Mouse (Mus musculus) olfactory bulb, adult 2 months (tissue): ENCODE measurements around the gene Eva1b. TPM values are rescaled to one million over a fixed set of nuclear protein-coding genes. Genes with fewer than 3 reads are reported as not detected.
A peak's percentile ranks its signal among the peaks of the same experiment; 100 is the strongest.
"Not testable (repeated sequence)": the region's sequence is repeated elsewhere in the genome, so short reads cannot be mapped to it uniquely, and the experiment has no call there.

ENCODE experiments used
- H3K27ac ChIP-seq: fragments of 200-500 bp; 2 replicates; pipeline ENCODE4 v1.5.1; 2012; ENCODE audit warnings: low read depth, low read length; ENCODE audit not compliant: insufficient read depth
- H3K4me1 ChIP-seq: fragments of 200-500 bp; 2 replicates; pipeline ENCODE4 v1.6.1; 2012; ENCODE audit warnings: low read length; ENCODE audit not compliant: control insufficient read depth, insufficient read depth
- H3K4me3 ChIP-seq: fragments of 200-500 bp; 2 replicates; pipeline ENCODE4 v1.5.1; 2012; ENCODE audit warnings: mild to moderate bottlenecking, low read depth, low read length, moderate library complexity; ENCODE audit not compliant: insufficient read depth
- CTCF ChIP-seq: fragments of 200-500 bp; IDR thresholded peaks from 2 replicates; pipeline ENCODE4 v1.5.1; 2012; ENCODE audit warnings: low read depth, mild to moderate bottlenecking, low read length, moderate library complexity; ENCODE audit not compliant: insufficient read depth
- POLR2A ChIP-seq: fragments of 200-500 bp; IDR thresholded peaks from 2 replicates; pipeline ENCODE4 v1.6.1; 2012; ENCODE audit warnings: mild to moderate bottlenecking, low read depth, low read length, moderate library complexity; ENCODE audit not compliant: insufficient read depth
- whole genome bisulfite sequencing: fragments of 180-500 bp; shearing (Covaris S2); methylation state at CpG from one replicate; pipeline ENCODE4 v1.1.7; 2018; 5-methylcytosine and 5-hydroxymethylcytosine counted together
- polyA plus RNA-seq: library from polyadenylated mRNA; stranded (reverse); fragments of >200 nt; gene quantifications from 2 replicates; pipeline ENCODE4 v1.2.4, GENCODE M21; 2012; ENCODE audit warnings: low replicate concordance; ENCODE audit not compliant: missing spikeins, insufficient read depth, insufficient read length

Gene Eva1b
- polyA plus RNA-seq, 1 experiment = not detected

DNA sequence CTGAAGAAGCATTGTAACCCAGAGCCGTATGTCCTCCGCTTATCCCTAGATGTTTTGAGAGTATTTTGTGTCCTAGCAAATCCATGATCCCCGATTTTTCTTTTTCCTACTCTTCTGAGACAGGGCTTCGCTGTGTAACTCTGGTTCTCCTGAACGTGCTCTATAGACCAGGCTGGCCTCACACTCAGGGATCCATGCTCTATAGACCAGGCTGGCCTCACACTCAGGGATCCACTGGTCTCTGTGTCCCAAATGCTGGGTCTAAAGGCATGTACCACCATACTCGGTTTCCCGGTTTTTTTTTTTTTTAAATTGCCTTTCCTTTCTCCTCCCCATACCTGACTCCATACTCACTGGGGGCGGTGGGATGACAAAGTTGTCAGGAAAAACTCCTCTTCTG is 13.4 kb downstream of the Eva1b start:
- no peak overlapping the region for H3K27ac ChIP-seq
- H3K4me1 ChIP-seq = peaks cover 8% of the 10 kb centered on the region
- 92% methylated on average over 8 of the region's 8 CpGs for WGBS
- TF ChIP-seq CTCF = no peak
- TF ChIP-seq POLR2A = no peak
- H3K4me3 ChIP-seq = no peak overlapping the region

DNA sequence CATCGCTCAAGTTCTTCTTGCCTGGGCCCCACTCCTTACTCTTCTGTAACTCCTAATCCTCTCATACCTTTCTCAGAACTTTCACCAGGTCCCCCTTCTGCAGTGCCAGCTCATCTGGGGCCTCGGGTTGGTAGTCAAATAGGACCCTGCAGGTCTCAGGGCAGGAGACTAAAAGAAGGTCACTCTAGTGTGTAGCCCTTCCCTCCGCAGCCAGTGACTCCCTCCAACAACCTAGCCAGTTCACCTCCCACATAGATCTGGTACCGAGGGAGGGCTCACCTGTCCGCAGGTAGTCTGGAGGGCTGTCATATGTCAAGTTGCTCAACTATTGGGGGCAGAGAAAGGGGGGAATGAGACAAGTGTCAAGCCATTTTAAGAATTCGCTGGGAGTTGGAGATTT is 13.9 kb downstream of the Eva1b start:
- H3K4me3 ChIP-seq = no peak overlapping the region
- no peak for TF ChIP-seq POLR2A
- no peak for TF ChIP-seq CTCF
- no peak overlapping the region for H3K27ac ChIP-seq
- 92% methylated on average over 6 of the region's 6 CpGs for WGBS
- peaks cover 8% of the 10 kb centered on the region for H3K4me1 ChIP-seq

DNA sequence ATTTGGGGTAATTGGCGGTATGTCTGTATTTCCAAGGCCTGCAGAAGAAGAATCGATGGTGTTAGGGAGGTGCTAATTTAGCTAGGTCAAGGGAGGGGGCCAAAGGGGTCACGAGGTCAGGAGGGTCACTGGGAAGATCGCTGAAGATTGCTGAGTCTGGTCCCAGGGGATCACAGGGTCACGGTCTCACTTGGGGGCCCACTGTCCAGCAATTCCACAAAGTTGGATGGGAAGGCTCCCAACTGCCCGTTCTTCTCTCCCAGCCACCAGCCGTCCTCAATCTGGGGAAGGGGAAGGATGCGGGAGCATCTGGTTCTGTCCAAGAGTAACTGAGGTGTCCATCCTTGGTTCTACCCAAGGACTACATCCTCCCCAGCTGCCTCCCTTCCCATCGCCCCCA is 14.4 kb downstream of the Eva1b start:
- 74% methylated on average over 9 of the region's 9 CpGs for WGBS
- TF ChIP-seq POLR2A = no peak
- no peak for TF ChIP-seq CTCF
- Histone ChIP-seq H3K27ac (no peak overlapping the region), H3K4me1 (peaks cover 8% of the 10 kb centered on the region), H3K4me3 (no peak overlapping the region)

DNA sequence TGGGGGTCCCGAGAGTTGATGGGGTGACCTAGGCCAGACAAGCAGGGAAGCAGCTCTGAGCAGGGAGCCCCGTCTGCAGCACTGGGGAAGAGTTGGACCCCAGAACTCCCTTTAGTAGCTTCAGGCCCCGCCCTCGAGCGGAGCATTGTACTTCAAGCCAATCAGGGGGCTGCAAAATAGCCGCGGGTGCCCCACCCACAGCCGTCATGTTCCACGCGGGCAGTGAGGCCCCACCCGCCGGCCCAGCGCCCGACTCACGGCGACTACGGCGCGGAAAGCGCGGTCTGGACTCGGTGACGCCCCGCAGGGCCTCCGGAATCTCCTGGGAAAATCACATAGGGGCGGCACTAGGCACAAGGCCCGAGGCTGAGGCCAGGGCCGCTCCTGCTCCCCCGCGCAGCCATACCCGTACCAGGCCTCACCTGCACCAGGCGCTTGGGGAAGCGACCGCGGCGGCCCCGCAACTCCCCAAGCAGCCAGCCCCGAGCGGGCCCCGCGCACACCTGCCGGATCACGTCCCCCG is 15.1 kb downstream of the Eva1b start:
- under 1% methylated on average over 44 of the region's 44 CpGs for WGBS
- TF ChIP-seq POLR2A (0 out of 2 replicates have a peak, but pooled peaks have one; percentile 17), CTCF (no peak)
- no peak overlapping the region for H3K27ac ChIP-seq
- H3K4me3 ChIP-seq = peak overlapping the region; percentile 54
- H3K4me1 ChIP-seq = peaks cover 8% of the 10 kb centered on the region

GRCm38 (mm10) chr4:126163067-126163659 is 15.6 kb downstream of the Eva1b start, which contains the start of gene Sh3d21:
Gene Sh3d21, minus strand, starts transcription at chr4:126163491.
- TF ChIP-seq CTCF = no peak
- no peak for TF ChIP-seq POLR2A
- 14% methylated on average over 22 of the region's 22 CpGs for WGBS
- Histone ChIP-seq H3K27ac (no peak within 1 kb of the TSS), H3K4me1 (peaks cover 8% of the 10 kb centered on the region), H3K4me3 (peak within 1 kb of the TSS; percentile 54)

- Histone ChIP-seq H3K27ac (no peak overlapping the region), H3K4me1 (peaks cover 8% of the 10 kb centered on the region), H3K4me3 (no peak overlapping the region)
- no peak for TF ChIP-seq CTCF
- TF ChIP-seq POLR2A = no peak
- WGBS = 76% methylated on average over 4 of the region's 4 CpGs
Observed at GRCm38 (mm10) chr4:126163685-126164084, 16.1 kb downstream of the Eva1b start.

- not testable (repeated sequence) for H3K27ac ChIP-seq, H3K4me3 ChIP-seq
- H3K4me1 ChIP-seq = peaks cover 13% of the 10 kb centered on the region
- WGBS = 67% methylated on average over 8 of the region's 10 CpGs
Observed at GRCm38 (mm10) chr4:126165092-126165491, 17.5 kb downstream of the Eva1b start.

GRCm38 (mm10) chr4:126166084-126166483 is 18.5 kb downstream of the Eva1b start:
- Histone ChIP-seq H3K27ac (no peak overlapping the region), H3K4me3 (no peak overlapping the region), H3K4me1 (peaks cover 13% of the 10 kb centered on the region)
- 66% methylated on average over 3 of the region's 3 CpGs for WGBS
- no peak for TF ChIP-seq POLR2A

- H3K4me1 ChIP-seq = peaks cover 5% of the 10 kb centered on the region
- H3K4me3 ChIP-seq = no peak overlapping the region
- TF ChIP-seq CTCF (no peak), POLR2A (no peak)
- 73% methylated on average over 6 of the region's 6 CpGs for WGBS
- no peak overlapping the region for H3K27ac ChIP-seq
Observed at GRCm38 (mm10) chr4:126168851-126169250, 21.3 kb downstream of the Eva1b start.

DNA sequence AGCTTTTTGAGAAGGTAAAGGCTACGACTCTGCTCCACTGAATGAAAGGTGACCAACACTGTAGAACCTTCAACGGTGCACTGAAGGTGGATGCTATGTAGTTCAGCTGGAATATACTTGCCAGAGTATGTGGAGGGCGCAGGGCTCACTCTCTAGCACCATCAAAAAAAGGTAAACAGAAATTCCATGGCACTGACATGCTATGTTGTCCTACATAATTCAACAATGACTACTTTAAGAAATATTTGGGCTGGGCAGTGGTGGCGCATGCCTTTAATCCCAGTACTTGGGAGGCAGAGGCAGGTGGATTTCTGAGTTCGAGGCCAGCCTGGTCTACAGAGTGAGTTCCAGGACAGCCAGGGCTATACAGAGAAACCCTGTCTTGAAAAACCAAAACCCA is 23.2 kb downstream of the Eva1b start:
- WGBS = 94% methylated on average over 5 of the region's 5 CpGs
- not testable (repeated sequence) for H3K4me3 ChIP-seq, H3K27ac ChIP-seq, H3K4me1 ChIP-seq
